Mouse (Mus musculus): ENCODE data around the gene Ttc37.
A peak's percentile ranks its signal among the peaks of the same experiment; 100 is the strongest.

Gene Ttc37

GRCm38 (mm10) chr13:76157508-76157907 lies 59.0 kb downstream of the Ttc37 start:
- DNase-seq (ENCODE audit: low spot score in 2 of 2): no peak

- DNase-seq (ENCODE audit: low spot score in 2 of 2): no peak
Observed at GRCm38 (mm10) chr13:76160587-76160986, 62.1 kb downstream of the Ttc37 start.

- DNase-seq (ENCODE audit: low spot score in 2 of 2): no peak
Observed at GRCm38 (mm10) chr13:76174297-76174696, 75.8 kb downstream of the Ttc37 start.

- DNase-seq (ENCODE audit: low spot score in 2 of 2): no peak
Observed at GRCm38 (mm10) chr13:76178700-76179099, 80.2 kb downstream of the Ttc37 start.

GRCm38 (mm10) chr13:76187651-76188050 lies 89.1 kb downstream of the Ttc37 start:
- no peak for DNase-seq (ENCODE audit: low spot score in 2 of 2)

- peak; percentile 30 for DNase-seq (ENCODE audit: low spot score in 2 of 2)
Observed at GRCm38 (mm10) chr13:76189190-76189589, 90.7 kb downstream of the Ttc37 start.

- no peak for DNase-seq (ENCODE audit: low spot score in 2 of 2)
Observed at GRCm38 (mm10) chr13:76190273-76190672, 91.7 kb downstream of the Ttc37 start.

GRCm38 (mm10) chr13:76194937-76195336 lies 96.4 kb downstream of the Ttc37 start:
- no peak for DNase-seq (ENCODE audit: low spot score in 2 of 2)

GRCm38 (mm10) chr13:76195431-76196138 lies 97.1 kb downstream of the Ttc37 start:
- no peak for DNase-seq (ENCODE audit: low spot score in 2 of 2)

- DNase-seq (ENCODE audit: low spot score in 2 of 2): no peak
Observed at GRCm38 (mm10) chr13:76197297-76197848, 98.8 kb downstream of the Ttc37 start.

GRCm38 (mm10) chr13:76199943-76200342 lies 101.4 kb downstream of the Ttc37 start:
- DNase-seq (ENCODE audit: low spot score in 2 of 2): no peak

GRCm38 (mm10) chr13:76214928-76215327 lies 116.4 kb downstream of the Ttc37 start:
- no peak for DNase-seq (ENCODE audit: low spot score in 2 of 2)

GRCm38 (mm10) chr13:76215397-76215796 lies 116.9 kb downstream of the Ttc37 start:
- no peak for DNase-seq (ENCODE audit: low spot score in 2 of 2)

All from right cerebral cortex, postnatal 36 days (tissue).